Comparison of ENCODE assay signal across 8 mouse cellular contexts in genomic region chr5:144548079-144548631, GRCm38 (mm10). TPM values are rescaled to one million over a fixed set of nuclear protein-coding genes. Genes with fewer than 3 reads are reported as not detected.
DNase-seq lines count a peak whose midpoint lies in the region; ATAC-seq lines count a peak whose summit lies in the region.

No protein-coding gene starts in this region.

- H3K4me1 ChIP-seq in kidney, embryonic 15.5 days, result peaks cover 27% of the 10 kb centered on the region
- H3K4me1 ChIP-seq in hindbrain, embryonic 12.5 days, result peaks cover 36% of the 10 kb centered on the region

- WGBS in kidney, embryonic 15.5 days, result 2% methylated on average over 21 of the region's 21 CpGs
- WGBS in hindbrain, embryonic 12.5 days, result 11% methylated on average over 21 of the region's 21 CpGs

- no peaks in the 10 kb centered on the region for H3K36me3 ChIP-seq in kidney, embryonic 15.5 days
- H3K36me3 ChIP-seq in hindbrain, embryonic 12.5 days, result no peaks in the 10 kb centered on the region

- ATAC-seq in kidney, embryonic 15.5 days (replicated peaks; ENCODE audit: low FRiP score), result no peak
- no peak for ATAC-seq in hindbrain, embryonic 12.5 days (ENCODE audit: low FRiP score)

- H3K9ac ChIP-seq in kidney, embryonic 15.5 days, result no peak overlapping the region
- peak overlapping the region; percentile 32; the same call in 1 of the 2 replicates for H3K9ac ChIP-seq in hindbrain, embryonic 12.5 days

- peak overlapping the region; percentile 55 for H3K4me2 ChIP-seq in kidney, embryonic 15.5 days
- H3K4me2 ChIP-seq in hindbrain, embryonic 12.5 days (replicated peaks), result peak overlapping the region; percentile 64

- no peak overlapping the region for H3K27ac ChIP-seq in kidney, embryonic 15.5 days
- H3K27ac ChIP-seq in hindbrain, embryonic 12.5 days, result no peak overlapping the region

- peaks cover 78% of the 10 kb centered on the region for H3K27me3 ChIP-seq in kidney, embryonic 15.5 days
- peaks cover 53% of the 10 kb centered on the region for H3K27me3 ChIP-seq in hindbrain, embryonic 12.5 days

- no peak for DNase-seq in kidney, adult 8-10 months
- DNase-seq in embryo, embryonic 10.5 days (ENCODE audit: low spot score), result peak; percentile 68
- peak; percentile 52 for DNase-seq in neural tube, embryonic 10.5 days (ENCODE audit: extremely low spot score, low spot score)
- DNase-seq in thymus, adult 18-20 months, result no peak
- DNase-seq in adrenal gland, adult 18-20 months (ENCODE audit: low spot score in 2 of 2), result no peak
- DNase-seq in kidney, adult 18-20 months, result no peak

- peak overlapping the region; percentile 21 for H3K4me3 ChIP-seq in kidney, embryonic 15.5 days (replicated peaks)
- peak overlapping the region; percentile 35 for H3K4me3 ChIP-seq in hindbrain, embryonic 12.5 days

- no peaks in the 10 kb centered on the region for H3K9me3 ChIP-seq in kidney, embryonic 15.5 days (replicated peaks)
- no peaks in the 10 kb centered on the region for H3K9me3 ChIP-seq in hindbrain, embryonic 12.5 days (replicated peaks)

RNA-seq across cellular contexts. Expression of gene Nptx2, which starts 2.5 kb away (rescaled TPM):
- polyA plus RNA-seq in kidney, embryonic 15.5 days (2015; fragmentation: Nextera tagmentation; extraction: Ambion mirVana), result 1.1 TPM in 2 replicates
- 1.6 and 1.7 TPM in 2 replicates for polyA plus RNA-seq in hindbrain, embryonic 12.5 days (2016; fragmentation: Nextera tagmentation; extraction: Ambion mirVana)
- under 1 TPM; 0.27 to 0.58 TPM for total RNA-seq in adrenal gland, adult 18-20 months (2021)

Comparison
In these comparisons a context has a peak if more than half of its experiments do, and no peak if none do; other contexts are left out.
1. DNase-seq: peak in embryo, embryonic 10.5 days (single experiment) and neural tube, embryonic 10.5 days (single experiment); none in kidney, adult 8-10 months (0 of 2), thymus, adult 18-20 months (0 of 2), adrenal gland, adult 18-20 months (0 of 2) and kidney, adult 18-20 months (single experiment).